Mouse (Mus musculus) gastrocnemius, postnatal 14 days (tissue): ENCODE data around the gene Atp2b4. TPM values are rescaled to one million over a fixed set of nuclear protein-coding genes. Genes with fewer than 3 reads are reported as not detected.
A peak's percentile ranks its signal among the peaks of the same experiment; 100 is the strongest.
"Not testable (repeated sequence)": the region's sequence is repeated elsewhere in the genome, so short reads cannot be mapped to it uniquely, and the experiment has no call there.

ENCODE experiments used
- DNase-seq: peaks from one replicate; pipeline ENCODE4 v3.0.0; 2021; ENCODE audit warnings: mixed read lengths
- intact Hi-C: fragments of 180-260 bp; cut with DNase I; formaldehyde crosslinking; loops from one replicate; pipeline ENCODE4 v1.15.1; 2025; ENCODE audit warnings: low total_unique reads
- microRNA-seq, 2 experiments: library from miRNA; unstranded; fragments of <30 nt; microRNA quantifications; one replicate each; pipeline ENCODE4 v1.2.0; 2021
- total RNA-seq, 2 experiments: library from RNA; stranded (reverse); gene quantifications; 2 replicates each; pipeline ENCODE4 v1.2.3; 2021

The Atp2b4 gene
- total RNA-seq, 2 experiments from 2014 or later: 22.1 to 24.4 TPM

DNA sequence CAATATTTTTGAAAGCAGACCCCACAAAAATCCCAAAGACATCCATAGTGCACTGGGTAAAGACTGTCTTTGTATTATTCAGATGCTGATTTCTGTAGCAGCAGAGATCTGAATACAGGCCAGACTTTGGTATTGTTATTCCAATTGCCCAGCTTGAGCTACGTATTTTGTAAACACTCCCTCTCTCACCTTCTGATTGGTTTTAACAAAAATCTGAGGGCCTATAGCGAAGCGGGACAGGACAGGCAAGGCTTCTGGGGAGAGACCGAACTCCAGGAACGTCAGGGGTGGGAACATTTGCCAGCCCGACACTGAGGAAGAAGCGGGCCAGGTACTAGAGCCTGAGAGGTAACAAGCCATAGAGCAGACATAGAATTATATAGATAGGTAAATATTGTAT is 133.1 kb downstream of the Atp2b4 start:
- intact Hi-C loops: no loop called here
- no peak for DNase-seq

GRCm38 (mm10) chr1:133665713-133666112 is 135.1 kb downstream of the Atp2b4 start:
- intact Hi-C loops, DNase-seq: not testable (repeated sequence)

GRCm38 (mm10) chr1:133664203-133664970 is 136.5 kb downstream of the Atp2b4 start:
- intact Hi-C loops: no loop called here
- no peak for DNase-seq

DNA sequence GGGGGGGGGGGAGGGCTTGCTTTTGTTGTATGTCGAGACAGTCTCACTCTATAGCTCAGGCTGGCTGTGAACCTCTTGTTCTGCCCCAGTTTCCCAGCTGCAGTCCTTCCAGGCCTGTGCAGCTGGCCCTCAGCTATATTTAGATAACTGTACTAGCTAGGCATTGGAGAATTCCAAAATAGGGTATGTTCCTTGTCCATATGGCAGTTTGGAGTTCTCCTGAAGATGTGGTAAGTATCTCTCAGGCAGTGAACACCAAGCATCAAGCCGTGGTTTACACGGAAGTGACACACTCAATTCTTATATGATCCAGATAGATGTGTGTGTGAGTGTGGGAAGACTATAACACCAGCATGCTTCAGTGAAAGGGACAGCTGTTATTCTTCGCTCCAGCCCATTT is 137.4 kb downstream of the Atp2b4 start:
- intact Hi-C loops: no loop called here
- DNase-seq: no peak

DNA sequence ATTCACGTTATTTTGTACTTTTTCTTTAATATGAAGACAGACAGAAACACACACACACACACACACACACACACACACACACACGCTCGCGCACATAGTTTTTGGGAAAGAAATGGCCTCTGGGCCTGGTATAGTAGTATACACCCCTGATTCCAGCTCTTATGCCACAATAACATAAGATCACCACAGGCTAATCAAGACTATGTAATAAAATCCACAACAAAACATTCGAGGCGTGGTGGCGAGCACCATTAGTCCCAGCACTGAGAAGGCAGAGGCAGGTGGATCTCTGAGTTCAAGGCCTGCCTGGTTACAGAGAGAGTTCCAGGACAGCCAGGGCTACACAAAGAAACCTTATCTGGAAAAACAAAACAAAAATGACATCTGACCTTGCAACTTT is 137.9 kb downstream of the Atp2b4 start:
- intact Hi-C loops: no loop called here
- DNase-seq: no peak

DNA sequence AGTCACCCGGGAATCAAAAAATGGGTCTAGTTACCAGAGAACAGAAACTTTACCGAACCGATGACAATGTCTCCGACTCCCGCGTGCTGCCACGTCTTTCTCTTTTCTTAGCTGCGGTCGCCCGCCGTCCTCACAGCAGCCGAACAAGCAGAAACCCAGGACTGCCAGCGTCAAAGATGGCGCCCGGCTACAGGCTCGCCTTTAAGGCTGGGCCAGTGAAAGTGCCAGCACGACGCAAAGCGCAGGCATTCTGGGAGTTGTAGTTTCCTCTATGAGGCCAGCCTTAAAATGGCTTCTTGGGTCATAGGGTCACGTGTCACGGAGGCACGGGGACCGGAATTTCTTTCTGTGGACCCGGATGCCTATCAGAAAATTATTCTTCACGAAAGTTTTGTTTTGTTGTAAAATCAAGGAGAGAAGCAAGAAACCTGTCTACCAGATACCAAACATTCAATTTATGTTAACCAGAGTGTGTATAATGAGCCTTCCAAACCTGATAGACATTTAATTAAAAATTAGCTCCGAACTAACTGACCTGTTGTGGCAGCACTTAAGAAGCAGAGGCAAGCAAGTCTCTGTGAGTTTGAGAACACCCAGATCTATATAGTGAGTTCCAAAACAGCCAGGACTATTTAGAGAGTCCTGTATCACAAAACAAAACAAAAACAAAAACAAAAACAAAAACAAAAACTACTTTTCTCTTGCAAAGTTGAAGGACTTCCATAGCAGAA is 139.5 kb downstream of the Atp2b4 start, which contains the start of gene Gm38394:
Gene Gm38394 (minus strand): TSS at position 116 of the 731 bp plus-strand sequence.
- DNase-seq: peak; percentile 93
- intact Hi-C loops: no loop called here

DNA sequence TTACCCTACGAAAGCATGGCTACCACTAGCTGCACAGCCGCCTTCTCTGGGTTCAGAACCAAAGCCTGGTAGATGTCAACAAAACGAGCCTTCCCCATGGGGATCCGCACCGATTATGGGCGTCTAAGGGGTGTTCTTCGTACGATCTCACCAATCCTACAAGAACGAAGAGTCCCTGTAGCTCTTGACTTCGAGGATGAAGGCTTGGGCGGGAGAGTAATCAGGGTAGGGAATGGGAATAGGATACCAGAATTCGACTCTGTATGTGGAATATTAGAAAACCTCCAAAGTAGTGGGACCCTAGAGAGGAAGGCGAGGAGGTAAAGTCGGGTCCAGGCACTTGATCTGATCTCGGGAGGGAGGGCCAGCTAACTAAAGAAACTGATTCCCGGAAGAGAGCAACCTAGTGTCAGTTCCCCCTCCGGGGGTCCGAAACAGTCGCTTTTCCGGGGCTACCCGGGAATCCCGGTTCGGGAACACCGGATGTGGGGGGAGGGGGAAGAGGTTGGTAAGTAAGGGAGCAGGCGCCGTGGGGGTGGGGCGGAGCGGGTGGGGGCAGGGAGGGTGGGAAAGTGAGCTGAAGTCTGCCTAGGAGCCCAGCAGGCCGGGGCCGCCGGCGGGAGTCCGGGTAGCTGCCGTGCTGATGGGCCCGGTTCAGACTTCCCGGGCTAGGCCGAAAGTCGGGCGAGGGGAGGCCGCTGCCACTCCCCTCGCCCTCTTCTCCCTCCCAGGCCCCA is 140.2 kb downstream of the Atp2b4 start, which contains the start of gene Zbed6:
Gene Zbed6 (minus strand): TSS at position 420 of the 737 bp plus-strand sequence.
- DNase-seq: peak; percentile 83
- intact Hi-C loops: no loop called here

DNA sequence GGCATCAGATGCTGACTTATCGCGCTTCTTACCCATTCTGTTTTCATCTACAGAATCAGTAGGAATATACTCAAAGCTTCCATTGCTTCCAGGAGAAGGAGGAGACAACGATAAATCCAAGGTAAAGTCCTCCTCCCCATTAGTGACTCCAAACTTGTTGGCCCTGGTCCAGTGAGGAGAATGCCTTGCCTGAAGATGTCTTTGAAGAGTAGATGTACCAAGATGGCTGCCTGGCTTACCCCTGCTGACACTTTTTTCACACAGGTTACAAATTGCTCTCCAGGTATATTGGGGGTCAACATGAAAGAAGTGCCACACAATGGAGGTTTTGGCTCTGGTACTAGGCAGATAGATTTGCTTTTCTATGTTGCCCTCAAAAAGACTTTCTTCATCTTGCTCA is 142.0 kb downstream of the Atp2b4 start:
- DNase-seq: no peak
- intact Hi-C loops: no loop called here

DNA sequence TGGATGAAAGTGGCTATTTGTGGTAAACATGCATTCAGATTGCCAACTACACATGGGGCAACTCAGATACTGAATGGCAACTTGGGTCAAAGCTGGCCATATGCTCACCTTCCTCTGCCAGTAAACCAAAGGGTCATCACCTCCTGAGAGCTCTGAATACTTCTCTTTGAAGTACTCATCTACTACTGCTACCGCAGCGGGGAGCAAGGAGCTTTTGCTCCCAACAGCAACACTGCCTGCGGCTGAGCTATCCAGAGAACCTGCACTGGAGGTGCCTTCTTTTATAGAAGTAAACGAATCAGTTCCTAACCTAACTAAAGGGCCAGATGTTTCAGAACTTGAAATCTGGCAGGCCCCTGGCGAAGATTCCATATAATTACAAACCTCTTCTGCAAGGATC is 144.0 kb downstream of the Atp2b4 start:
- intact Hi-C loops: no loop called here
- no peak for DNase-seq

DNA sequence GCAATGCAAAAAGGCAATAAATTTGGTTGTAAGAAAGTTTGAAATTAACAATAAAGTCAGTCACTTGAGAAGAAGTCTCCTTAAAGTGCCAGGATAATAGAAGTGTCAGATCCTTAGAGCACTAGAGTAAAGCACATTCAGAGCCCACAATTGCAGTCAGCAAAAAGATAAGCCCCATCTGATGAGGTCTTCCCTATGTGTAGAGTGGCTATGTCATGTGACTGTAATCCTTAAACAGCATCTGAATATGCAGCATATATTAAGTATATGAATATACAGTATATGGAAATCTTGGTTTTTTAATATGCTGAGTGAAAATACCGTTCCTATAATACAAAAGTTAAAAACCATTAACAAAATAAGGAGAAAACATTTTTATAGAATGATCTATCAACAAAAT is 147.8 kb downstream of the Atp2b4 start:
- intact Hi-C loops: no loop called here
- DNase-seq: no peak

GRCm38 (mm10) chr1:133650288-133651055 is 150.4 kb downstream of the Atp2b4 start:
- no peak for DNase-seq
- intact Hi-C loops: no loop called here

Small RNA genes lying within 50 kb of the gene (microRNA-seq; reads per million reads assigned to microRNA genes)
- 0 to 0.64 reads per million in 2 experiments for gene Mir6903

Other genes starting within 250 kb of the Atp2b4 start
- 10 to 100 TPM; 67.9 to 72.9 TPM for gene Snrpe, start 190.8 kb downstream of the Atp2b4 start, total RNA-seq
- gene Zbed6, start 140.2 kb downstream of the Atp2b4 start, total RNA-seq: 10 to 100 TPM; 11.0 to 11.5 TPM
- 10 to 100 TPM; 33.1 to 36.9 TPM for gene Gm38394, start 139.7 kb downstream of the Atp2b4 start, total RNA-seq
- under 1 TPM; 0.09 to 0.27 TPM for gene Lax1, start 110.9 kb downstream of the Atp2b4 start, total RNA-seq
- gene Optc, start 107.0 kb upstream of the Atp2b4 start, total RNA-seq: under 1 TPM; 0.18 TPM
- gene Prelp, start 120.4 kb upstream of the Atp2b4 start, total RNA-seq: 10 to 100 TPM; 15.6 to 18.4 TPM
- gene Fmod, start 236.2 kb upstream of the Atp2b4 start, total RNA-seq: 100 to 1,000 TPM; 197 to 203 TPM